Mouse (Mus musculus): ENCODE results near the gene Tmprss7.

The Tmprss7 gene

GRCm38 (mm10) chr16:45685295-45685694 lies 8.2 kb downstream of the Tmprss7 start:
- DNase-seq, result no peak

- peak; percentile 85 for DNase-seq
These were observed 8.6 kb downstream of the Tmprss7 start for GRCm38 (mm10) chr16:45684815-45685214.

- peak; percentile 50 for DNase-seq
These were observed 17.0 kb downstream of the Tmprss7 start for GRCm38 (mm10) chr16:45676462-45676861.

GRCm38 (mm10) chr16:45670005-45670404 lies 23.5 kb downstream of the Tmprss7 start:
- no peak for DNase-seq

- DNase-seq, result no peak
These were observed 25.3 kb downstream of the Tmprss7 start for GRCm38 (mm10) chr16:45668178-45668577.

- DNase-seq, result no peak
These were observed 27.3 kb downstream of the Tmprss7 start for GRCm38 (mm10) chr16:45666136-45666535.

- DNase-seq, result no peak
These were observed 31.1 kb downstream of the Tmprss7 start for GRCm38 (mm10) chr16:45662381-45662780.

GRCm38 (mm10) chr16:45659596-45659995 lies 33.9 kb downstream of the Tmprss7 start:
- DNase-seq, result peak; percentile 75

GRCm38 (mm10) chr16:45658248-45658647 lies 35.2 kb downstream of the Tmprss7 start:
- DNase-seq, result no peak

GRCm38 (mm10) chr16:45657574-45658159 lies 35.8 kb downstream of the Tmprss7 start:
- no peak for DNase-seq

GRCm38 (mm10) chr16:45654465-45654864 lies 39.0 kb downstream of the Tmprss7 start:
- no peak for DNase-seq

GRCm38 (mm10) chr16:45653934-45654332 lies 39.5 kb downstream of the Tmprss7 start, which contains the start of gene BC016579:
Gene BC016579 (minus strand): TSS chr16:45654068.
- peak; percentile 29 for DNase-seq

- no peak for DNase-seq
These were observed 40.2 kb downstream of the Tmprss7 start for GRCm38 (mm10) chr16:45653009-45653933.

GRCm38 (mm10) chr16:45651497-45651896 lies 42.0 kb downstream of the Tmprss7 start:
- no peak for DNase-seq

GRCm38 (mm10) chr16:45644380-45644779 lies 49.1 kb downstream of the Tmprss7 start:
- DNase-seq, result peak; percentile 44

GRCm38 (mm10) chr16:45643944-45644343 lies 49.5 kb downstream of the Tmprss7 start:
- no peak for DNase-seq

- DNase-seq, result no peak
These were observed 52.2 kb downstream of the Tmprss7 start for GRCm38 (mm10) chr16:45641301-45641700.

- DNase-seq, result no peak
These were observed 53.2 kb downstream of the Tmprss7 start for GRCm38 (mm10) chr16:45640070-45640762.

- DNase-seq, result no peak
These were observed 57.6 kb downstream of the Tmprss7 start for GRCm38 (mm10) chr16:45635826-45636225.

GRCm38 (mm10) chr16:45632420-45632819 lies 61.0 kb downstream of the Tmprss7 start:
- no peak for DNase-seq

- peak; percentile 78 for DNase-seq
These were observed 63.0 kb downstream of the Tmprss7 start for GRCm38 (mm10) chr16:45630347-45630960.

GRCm38 (mm10) chr16:45629497-45630105 lies 63.9 kb downstream of the Tmprss7 start:
- peak; percentile 32 for DNase-seq

- DNase-seq, result no peak
These were observed 68.1 kb downstream of the Tmprss7 start for GRCm38 (mm10) chr16:45625342-45625741.

Data from cerebellum, adult 9-10 months (tissue).